28 mouse cellular contexts compared by ENCODE assay signal in the genomic region with DNA sequence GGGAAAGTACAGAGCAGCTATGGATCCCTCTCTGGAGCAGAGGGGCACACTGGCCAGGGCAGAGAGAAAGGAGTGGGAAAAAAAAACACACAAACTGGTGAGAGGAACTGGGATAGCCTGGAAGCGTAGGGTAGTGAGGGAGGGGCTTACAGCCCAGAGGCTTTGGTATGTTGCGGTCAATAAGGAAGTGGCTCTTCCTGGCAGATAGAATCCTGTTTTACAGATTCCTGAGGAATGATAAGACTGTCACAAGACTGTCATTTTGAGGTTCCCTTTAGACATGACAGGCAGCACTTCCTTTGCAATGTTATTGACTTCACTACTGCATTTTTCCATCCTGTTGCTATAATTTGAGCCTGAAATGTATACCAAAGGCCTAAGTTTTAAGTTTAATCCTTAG. TPM values are rescaled to one million over a fixed set of nuclear protein-coding genes. Genes with fewer than 3 reads are reported as not detected.
DNase-seq lines count a peak whose midpoint lies in the region; TF ChIP-seq lines count a peak whose summit lies in the region.
"Had no signal": no experiment of that assay in that cellular context is flagged by ENCODE, and none has a peak within 500 bp of the region (broad histone marks: within the 10 kb centered on the region; RNA-seq: fewer than 3 reads in every experiment).

No protein-coding gene starts in this region.

- DNase-seq in MEL (ENCODE audit: low read depth, low spot score) (peak; percentile 30), R1 (ENCODE audit: low read depth, low spot score) (peak; percentile 6)
- no peak for DNase-seq in adrenal gland, adult (ENCODE audit: inconsistent age in 2 of 2, low spot score in 1 of 2)
- no peak for DNase-seq in lung, postnatal 25 days (ENCODE audit: low spot score)
- no peak for DNase-seq in frontal cortex, adult 2 months (ENCODE audit: extremely low spot score in 1 of 2, low spot score in 1 of 2)
- DNase-seq: adrenal gland, adult 2 months; adrenal gland, adult 8-10 months; adrenal gland, postnatal 10 days; adrenal gland, postnatal 14 days; adrenal gland, postnatal 25 days; adrenal gland, postnatal 36 days; B cell, adult 2 months; cerebellum, adult 11 months; cerebellum, adult 11-12 months; cerebellum, adult 18-20 months; cerebellum, adult 2 months; cerebellum, adult 8-10 months; cerebellum, adult 9-10 months; cerebellum, adult 9-11 months had no signal

- peak overlapping the region; percentile 19; the same call in 1 of the 2 replicates for H3K27ac ChIP-seq in MEL (ENCODE audit: control insufficient read depth, low read depth, low read length)
- H3K27ac ChIP-seq in bone marrow macrophage, adult 2 months (ENCODE audit: insufficient read depth, low read depth, low read length), result peak overlapping the region; percentile 26

- no peak for TF ChIP-seq RAD21 in MEL (IDR thresholded peaks at IDR 0.05; ENCODE audit: low read depth, low read length)

- no peak overlapping the region for H3K4me3 ChIP-seq in MEL (ENCODE audit: control insufficient read depth in 1 of 2, insufficient read depth in 1 of 2, low read depth in 2 of 2, low read length in 2 of 2)
- H3K4me3 ChIP-seq in bone marrow macrophage, adult 2 months (ENCODE audit: insufficient read depth, low read length), result no peak overlapping the region

- H3K4me1 ChIP-seq in MEL (ENCODE audit: control insufficient read depth in 1 of 2, insufficient read depth in 2 of 2, low read length in 2 of 2), result peaks cover 8 to 22% of the 10 kb centered on the region in 2 experiments
- H3K4me1 ChIP-seq in bone marrow macrophage, adult 2 months (ENCODE audit: control insufficient read depth, insufficient read depth, low read length), result peaks cover 5% of the 10 kb centered on the region

- TF ChIP-seq POLR2A in MEL (IDR thresholded peaks at IDR 0.05; ENCODE audit: control insufficient read depth in 1 of 2, insufficient read depth in 1 of 2, low read depth in 1 of 2, low read length in 2 of 2, poor library complexity in 1 of 2), result no peak
- TF ChIP-seq POLR2A in bone marrow macrophage, adult 2 months (IDR thresholded peaks at IDR 0.05; ENCODE audit: borderline replicate concordance, low read depth, low read length), result no peak

- no peak overlapping the region for H3K9ac ChIP-seq in MEL (ENCODE audit: control insufficient read depth, low read depth, low read length, poor library complexity, severe bottlenecking)

- H3K36me3 ChIP-seq in MEL (ENCODE audit: control insufficient read depth in 1 of 2, insufficient read depth in 2 of 2, low read length in 2 of 2), result peaks cover 11 to 45% of the 10 kb centered on the region in 2 experiments
- H3K36me3 ChIP-seq: G1E had no signal

- H3K79me2 ChIP-seq in MEL (ENCODE audit: control insufficient read depth, insufficient read depth, low read length, poor library complexity), result peaks cover 6% of the 10 kb centered on the region

- TF ChIP-seq CTCF in MEL (IDR thresholded peaks at IDR 0.05 in 2 of 3, conservative IDR thresholded peaks at IDR 0.05 in 1 of 3; ENCODE audit: control insufficient read depth in 1 of 3, insufficient read depth in 1 of 3, low read depth in 2 of 3, low read length in 3 of 3, poor library complexity in 1 of 3, severe bottlenecking in 1 of 3), result no peak
- TF ChIP-seq CTCF in bone marrow macrophage, adult 2 months (IDR thresholded peaks at IDR 0.05; ENCODE audit: low read depth, low read length), result no peak

- H3K27me3 ChIP-seq in MEL (ENCODE audit: control insufficient read depth in 1 of 2, insufficient read depth in 2 of 2, low read length in 2 of 2), result no peaks in the 10 kb centered on the region
- H3K27me3 ChIP-seq: CH12.LX had no signal

- TF ChIP-seq EP300 in MEL (IDR thresholded peaks at IDR 0.05; ENCODE audit: low read depth in 1 of 2, low read length in 2 of 2), result peak; percentile 30 to 52; a peak in 3 of 4 replicates

- H3K9me3 ChIP-seq in MEL (replicated peaks; ENCODE audit: insufficient read depth, low read length), result no peaks in the 10 kb centered on the region
- H3K9me3 ChIP-seq: G1E had no signal

TF ChIP-seq in MEL, 35 proteins besides CTCF, POLR2A, EP300 and RAD21:
- peak; percentile 56; the same call in 1 of the 2 replicates for TF ChIP-seq ELF1 (IDR thresholded peaks at IDR 0.05; ENCODE audit: low read depth, low read length)
- TF ChIP-seq ZMIZ1 (IDR thresholded peaks at IDR 0.05; ENCODE audit: low read depth, low read length), result no peak
- peak; percentile 20; the same call in 1 of the 2 replicates for TF ChIP-seq RCOR1 (IDR thresholded peaks at IDR 0.05; ENCODE audit: low read depth, low read length)
- TF ChIP-seq GATA1 (IDR thresholded peaks at IDR 0.05; ENCODE audit: low read depth, low read length), result peak; percentile 72
- TF ChIP-seq TCF12 (IDR thresholded peaks at IDR 0.05; ENCODE audit: low read depth, low read length), result peak; percentile 29; the same call in 1 of the 2 replicates

RNA-seq across cellular contexts. Expression of gene Trap1a, which starts 7.7 kb away (rescaled TPM):
- 383 and 424 TPM in 2 replicates for total RNA-seq in MEL (2012; rRNA removed)
- polyA plus RNA-seq in MEL (2012; ENCODE audit: insufficient read depth in 1 of 2, insufficient read length in 2 of 2, low read depth in 1 of 2, low replicate concordance in 2 of 2, missing spikeins in 1 of 2), result 100 to 1,000 TPM in 1 of 2 experiments, not detected in 1; 548 TPM
- not detected in 2 replicates for polyA plus RNA-seq in bone marrow macrophage, adult 2 months (2012; ENCODE audit: insufficient read depth, insufficient read length, missing spikeins)
- 0.12 and 1.1 TPM in 2 replicates for polyA plus RNA-seq in frontal cortex, adult 2 months (2012; rRNA removed)
- total RNA-seq: adrenal gland, adult 18-20 months; adrenal gland, adult 2 months; adrenal gland, adult 8-10 months; adrenal gland, postnatal 10 days; adrenal gland, postnatal 14 days; adrenal gland, postnatal 25 days; adrenal gland, postnatal 36 days; adrenal gland, postnatal 4 days; CH12.LX; G1E had no signal
- polyA plus RNA-seq: activated CD4-positive, CD25-positive, alpha-beta regulatory T cell, adult 4 months; adrenal gland, adult 2 months; C2C12; CD4-positive, CD25-positive, alpha-beta regulatory T cell, adult 4 months; G1E; Patski had no signal

Comparison
In these comparisons a context has a peak if more than half of its experiments do, and no peak if none do; other contexts are left out.
1. DNase-seq: peak in MEL (single experiment) and R1 (single experiment); none in adrenal gland, adult (0 of 2), lung, postnatal 25 days (single experiment) and frontal cortex, adult 2 months (0 of 2).
2. RNA of gene Trap1a, which starts 7.7 kb away (polyA plus RNA-seq): 548 TPM in MEL; 0.12 to 1.1 TPM in frontal cortex, adult 2 months and not detected in bone marrow macrophage, adult 2 months; every median in the first group is over 10 times any median in the second.